Mouse (Mus musculus): ENCODE results near the gene Hyal3. TPM values are rescaled to one million over a fixed set of nuclear protein-coding genes. Genes with fewer than 3 reads are reported as not detected.

Gene Hyal3
- total and polyA plus RNA-seq, 2 experiments from 2014 or later, result 1.8 to 4.3 TPM

DNA sequence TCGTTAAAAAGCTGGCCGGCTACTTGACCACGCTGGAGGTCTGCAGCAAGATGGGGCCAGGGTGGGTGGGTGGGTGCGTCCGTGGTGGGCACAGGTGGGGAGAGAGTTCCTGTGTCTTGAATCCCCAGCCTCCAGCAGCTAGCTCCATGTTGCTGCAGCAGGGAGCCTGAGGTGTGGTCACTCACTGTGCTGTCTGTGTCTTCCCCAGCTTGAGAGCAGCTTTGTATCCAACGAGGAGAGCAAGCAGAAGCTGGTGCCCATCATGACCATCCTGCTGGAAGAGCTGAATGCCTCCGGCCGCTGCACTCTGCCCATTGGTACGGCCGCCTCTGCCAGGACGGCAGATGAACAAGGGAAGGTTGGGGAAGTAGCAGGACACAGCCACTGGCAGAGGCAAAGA lies 37.3 kb upstream of the Hyal3 start:
- no peak for ATAC-seq (ENCODE audit: low FRiP score)
- no peaks in the 10 kb centered on the region for H3K9me3 ChIP-seq (ENCODE audit: low read length)
- no peaks in the 10 kb centered on the region for H3K27me3 ChIP-seq (ENCODE audit: insufficient read depth, low read length)
- 85% methylated on average over 11 of the region's 11 CpGs for WGBS
- no peak overlapping the region for H3K9ac ChIP-seq (replicated peaks; ENCODE audit: low read length, poor library complexity, severe bottlenecking)
- peaks cover 33% of the 10 kb centered on the region for H3K36me3 ChIP-seq (ENCODE audit: insufficient read depth, low read length)
- no peak overlapping the region for H3K4me2 ChIP-seq (ENCODE audit: low read depth, low read length, poor library complexity, severe bottlenecking)
- H3K4me1 ChIP-seq (ENCODE audit: insufficient read depth, low read length), result peaks cover 19% of the 10 kb centered on the region; the same call in 1 of the 2 replicates
- no peak for TF ChIP-seq CTCF (IDR thresholded peaks at IDR 0.05)
- no peak for DNase-seq (ENCODE audit: low spot score)
- no peak overlapping the region for H3K27ac ChIP-seq (ENCODE audit: low read depth, low read length)
- H3K4me3 ChIP-seq (ENCODE audit: low read depth, low read length), result no peak overlapping the region

DNA sequence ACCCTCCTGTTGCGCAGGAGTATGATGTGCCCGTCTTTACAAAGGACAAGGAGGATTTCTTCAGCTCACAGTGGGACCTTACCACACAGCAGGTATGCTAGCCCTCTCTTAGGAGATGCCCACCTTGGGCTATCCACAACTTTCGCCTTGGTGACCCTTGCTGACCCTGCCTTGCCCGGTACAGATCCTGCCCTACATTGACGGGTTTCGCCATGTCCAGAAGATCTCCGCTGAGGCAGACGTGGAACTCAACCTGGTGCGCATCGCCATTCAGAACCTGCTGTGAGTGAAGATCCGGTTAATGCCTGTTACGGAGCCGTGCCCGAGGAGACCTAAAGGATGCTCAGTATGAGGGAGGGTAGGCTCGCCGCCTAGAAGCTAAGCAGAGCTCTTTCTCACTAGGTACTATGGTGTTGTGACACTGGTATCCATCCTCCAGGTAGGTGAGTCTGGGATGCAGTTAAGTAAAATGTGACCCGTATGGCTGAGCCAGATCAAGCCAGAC lies 36.4 kb upstream of the Hyal3 start:
- H3K4me1 ChIP-seq (ENCODE audit: insufficient read depth, low read length), result peaks cover 19% of the 10 kb centered on the region; the same call in 1 of the 2 replicates

DNA sequence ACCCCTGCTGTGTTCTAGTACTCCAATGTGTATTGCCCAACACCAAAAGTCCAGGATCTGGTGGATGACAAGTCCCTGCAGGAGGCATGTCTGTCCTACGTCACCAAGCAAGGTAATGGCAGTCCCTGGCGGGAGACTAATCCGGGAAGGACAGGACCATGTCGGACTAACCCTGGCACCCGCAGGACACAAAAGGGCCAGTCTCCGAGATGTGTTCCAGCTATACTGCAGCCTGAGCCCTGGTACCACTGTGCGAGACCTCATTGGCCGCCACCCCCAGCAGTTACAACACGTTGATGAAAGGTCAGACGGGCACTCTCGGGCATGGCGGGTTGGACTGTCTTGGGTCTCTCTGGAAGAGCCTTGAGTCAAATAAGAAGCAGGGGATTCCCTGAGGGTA lies 35.9 kb upstream of the Hyal3 start:
- no peak overlapping the region for H3K4me2 ChIP-seq (ENCODE audit: low read depth, low read length, poor library complexity, severe bottlenecking)

More for the DNA sequence above, 36.4 kb upstream of the Hyal3 start:
- 94% methylated on average over 17 of the region's 17 CpGs for WGBS
- ATAC-seq (ENCODE audit: low FRiP score), result no peak
- no peak for DNase-seq (ENCODE audit: low spot score)
- Histone ChIP-seq H3K9me3 (ENCODE audit: low read length) (no peaks in the 10 kb centered on the region), H3K27ac (ENCODE audit: low read depth, low read length) (no peak overlapping the region), H3K27me3 (ENCODE audit: insufficient read depth, low read length) (no peaks in the 10 kb centered on the region), H3K4me2 (ENCODE audit: low read depth, low read length, poor library complexity, severe bottlenecking) (no peak overlapping the region), H3K9ac (replicated peaks; ENCODE audit: low read length, poor library complexity, severe bottlenecking) (no peak overlapping the region), H3K4me3 (ENCODE audit: low read depth, low read length) (no peak overlapping the region), H3K36me3 (ENCODE audit: insufficient read depth, low read length) (peaks cover 23% of the 10 kb centered on the region)
- TF ChIP-seq CTCF (IDR thresholded peaks at IDR 0.05), result no peak

DNA sequence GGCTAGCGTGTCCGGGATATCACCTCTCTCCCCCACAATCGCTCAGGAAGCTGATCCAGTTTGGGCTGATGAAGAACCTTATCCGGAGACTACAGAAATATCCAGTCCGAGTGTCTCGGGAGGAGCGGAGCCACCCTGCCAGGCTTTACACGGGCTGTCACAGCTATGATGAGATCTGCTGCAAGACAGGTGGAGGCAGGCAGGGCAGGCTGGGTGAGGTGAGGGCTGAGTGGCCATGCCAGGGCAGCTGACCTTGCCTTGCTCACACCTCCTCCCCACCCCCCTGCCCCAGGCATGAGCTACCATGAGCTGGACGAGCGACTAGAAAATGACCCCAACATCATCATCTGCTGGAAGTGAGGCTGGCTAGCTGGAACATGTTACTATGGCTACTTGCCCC lies 35.4 kb upstream of the Hyal3 start:
- Histone ChIP-seq H3K4me2 (ENCODE audit: low read depth, low read length, poor library complexity, severe bottlenecking) (no peak overlapping the region), H3K36me3 (ENCODE audit: insufficient read depth, low read length) (peaks cover 14% of the 10 kb centered on the region), H3K9ac (replicated peaks; ENCODE audit: low read length, poor library complexity, severe bottlenecking) (no peak overlapping the region), H3K9me3 (ENCODE audit: low read length) (no peaks in the 10 kb centered on the region), H3K4me3 (ENCODE audit: low read depth, low read length) (no peak overlapping the region), H3K27me3 (ENCODE audit: insufficient read depth, low read length) (peaks cover 4% of the 10 kb centered on the region; the same call in 1 of the 2 replicates), H3K27ac (ENCODE audit: low read depth, low read length) (no peak overlapping the region), H3K4me1 (ENCODE audit: insufficient read depth, low read length) (peaks cover 19% of the 10 kb centered on the region; the same call in 1 of the 2 replicates)
- ATAC-seq (ENCODE audit: low FRiP score), result no peak
- WGBS, result 89% methylated on average over 10 of the region's 10 CpGs
- no peak for TF ChIP-seq CTCF (IDR thresholded peaks at IDR 0.05)
- DNase-seq (ENCODE audit: low spot score), result no peak

More for the DNA sequence above, 35.9 kb upstream of the Hyal3 start:
- H3K36me3 ChIP-seq (ENCODE audit: insufficient read depth, low read length), result peaks cover 18% of the 10 kb centered on the region
- H3K9ac ChIP-seq (replicated peaks; ENCODE audit: low read length, poor library complexity, severe bottlenecking), result no peak overlapping the region
- H3K27me3 ChIP-seq (ENCODE audit: insufficient read depth, low read length), result no peaks in the 10 kb centered on the region
- H3K4me1 ChIP-seq (ENCODE audit: insufficient read depth, low read length), result peaks cover 19% of the 10 kb centered on the region; the same call in 1 of the 2 replicates
- no peak for TF ChIP-seq CTCF (IDR thresholded peaks at IDR 0.05)
- 93% methylated on average over 12 of the region's 12 CpGs for WGBS
- ATAC-seq (ENCODE audit: low FRiP score), result no peak
- no peak overlapping the region for H3K27ac ChIP-seq (ENCODE audit: low read depth, low read length)
- no peaks in the 10 kb centered on the region for H3K9me3 ChIP-seq (ENCODE audit: low read length)
- H3K4me3 ChIP-seq (ENCODE audit: low read depth, low read length), result no peak overlapping the region
- DNase-seq (ENCODE audit: low spot score), result no peak

DNA sequence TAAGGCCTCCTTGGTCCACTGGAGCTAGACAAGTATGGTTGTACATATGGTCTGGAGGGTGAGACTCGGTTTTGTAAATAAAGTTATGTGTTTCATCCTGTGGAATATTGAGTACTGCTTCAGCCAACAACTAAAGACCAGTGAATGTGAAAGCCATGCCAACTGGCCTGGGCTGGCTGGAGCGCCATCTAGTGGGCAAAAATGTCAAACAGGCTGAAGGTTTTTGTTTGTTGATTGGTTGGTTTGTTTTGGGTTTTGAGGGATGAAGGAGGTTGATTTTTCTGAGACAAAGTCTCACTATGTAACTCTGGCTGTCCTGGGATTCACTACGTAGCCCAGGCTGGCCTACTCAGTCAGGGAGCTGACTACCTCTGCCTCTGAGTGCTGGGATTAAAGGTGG lies 35.0 kb upstream of the Hyal3 start:
- H3K27me3 ChIP-seq (ENCODE audit: insufficient read depth, low read length), result peaks cover 8% of the 10 kb centered on the region
- peaks cover 17% of the 10 kb centered on the region; the same call in 1 of the 2 replicates for H3K4me1 ChIP-seq (ENCODE audit: insufficient read depth, low read length)
- H3K4me2 ChIP-seq (ENCODE audit: low read depth, low read length, poor library complexity, severe bottlenecking), result no peak overlapping the region
- DNase-seq (ENCODE audit: low spot score) (peak; percentile 80), ATAC-seq (ENCODE audit: low FRiP score) (no peak)
- no peak overlapping the region for H3K27ac ChIP-seq (ENCODE audit: low read depth, low read length)
- 13% methylated on average over 3 of the region's 3 CpGs for WGBS
- no peak overlapping the region for H3K9ac ChIP-seq (replicated peaks; ENCODE audit: low read length, poor library complexity, severe bottlenecking)
- no peaks in the 10 kb centered on the region for H3K9me3 ChIP-seq (ENCODE audit: low read length)
- H3K36me3 ChIP-seq (ENCODE audit: insufficient read depth, low read length), result peaks cover 14% of the 10 kb centered on the region
- no peak overlapping the region for H3K4me3 ChIP-seq (ENCODE audit: low read depth, low read length)
- peak; percentile 96 for TF ChIP-seq CTCF (IDR thresholded peaks at IDR 0.05)

DNA sequence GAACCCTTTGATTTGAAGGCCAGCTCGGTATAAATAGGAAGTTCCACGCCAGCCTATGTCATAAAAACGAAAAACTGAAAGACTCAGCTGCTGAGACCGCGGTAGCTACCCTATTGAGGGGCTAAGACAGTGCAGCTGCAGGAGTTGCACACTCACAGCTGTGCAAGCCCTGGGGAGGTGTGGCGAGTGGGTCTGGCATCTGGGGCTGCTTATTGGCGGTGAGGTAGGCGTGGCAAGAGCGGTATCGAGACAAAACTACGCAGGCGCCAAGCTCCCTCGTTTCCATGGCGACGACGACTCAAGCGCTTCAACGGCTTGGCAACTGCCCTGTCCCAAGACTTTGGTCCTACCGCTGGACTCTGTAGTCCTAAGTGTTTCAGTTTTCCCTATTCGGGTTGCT lies 33.6 kb upstream of the Hyal3 start, which contains the start of gene Zmynd10:
TSS of gene Zmynd10 (plus strand) at position 273 of the 400 bp plus-strand sequence.
- 3% methylated on average over 20 of the region's 20 CpGs for WGBS
- peak within 1 kb of the TSS; percentile 19; the same call in 1 of the 2 replicates for H3K27ac ChIP-seq (ENCODE audit: low read depth, low read length)
- H3K36me3 ChIP-seq (ENCODE audit: insufficient read depth, low read length), result peaks cover 14% of the 10 kb centered on the region
- H3K4me3 ChIP-seq (ENCODE audit: low read depth, low read length), result peak within 1 kb of the TSS; percentile 22
- peaks cover 20% of the 10 kb centered on the region for H3K27me3 ChIP-seq (ENCODE audit: insufficient read depth, low read length)
- peak; percentile 95 for DNase-seq (ENCODE audit: low spot score)
- H3K9me3 ChIP-seq (ENCODE audit: low read length), result no peaks in the 10 kb centered on the region
- H3K4me2 ChIP-seq (ENCODE audit: low read depth, low read length, poor library complexity, severe bottlenecking), result peak within 1 kb of the TSS; percentile 57
- ATAC-seq (ENCODE audit: low FRiP score), result peak; percentile 50
- 0 out of 2 replicates have a peak within 1 kb of the TSS, but pooled peaks have one; percentile 19 for H3K9ac ChIP-seq (replicated peaks; ENCODE audit: low read length, poor library complexity, severe bottlenecking)
- peaks cover 11% of the 10 kb centered on the region; the same call in 1 of the 2 replicates for H3K4me1 ChIP-seq (ENCODE audit: insufficient read depth, low read length)
- no peak for TF ChIP-seq CTCF (IDR thresholded peaks at IDR 0.05)

Measured in midbrain, postnatal 0 days (tissue).